Mouse (Mus musculus): Measurements from ENCODE around the gene Mup6. TPM values are rescaled to one million over a fixed set of nuclear protein-coding genes. Genes with fewer than 3 reads are reported as not detected.
A peak's percentile ranks its signal among the peaks of the same experiment; 100 is the strongest.
"Not testable (repeated sequence)": the region's sequence is repeated elsewhere in the genome, so short reads cannot be mapped to it uniquely, and the experiment has no call there.

Mup6 gene
- not detected for total RNA-seq (2021)

- no peak for DNase-seq (ENCODE audit: low spot score in 2 of 2)
- intact Hi-C loops (cut with DNase I) = no loop called here
Measured at GRCm38 (mm10) chr4:59963405-59964344, at the start of gene Mup6. Gene Mup6 (plus strand): TSS chr4:59964294.

GRCm38 (mm10) chr4:59914608-59915403 is 49.3 kb upstream of the Mup6 start, which contains the start of gene Slc46a2:
Gene Slc46a2 (minus strand): TSS chr4:59915056.
- no peak for DNase-seq (ENCODE audit: low spot score in 2 of 2)
- intact Hi-C loops (cut with DNase I) = no loop called here

- intact Hi-C loops (cut with DNase I) = loop anchor here (1.0 kb wide), 1 partner anchor 11 kb away; no protein-coding TSS in a partner anchor
- no peak for DNase-seq (ENCODE audit: low spot score in 2 of 2)
Measured at GRCm38 (mm10) chr4:59917966-59918365, 46.1 kb upstream of the Mup6 start.

- no peak for DNase-seq (ENCODE audit: low spot score in 2 of 2)
- intact Hi-C loops (cut with DNase I) = loop anchor here (5.0 kb wide), 1 partner anchor 138 kb away; no protein-coding TSS in a partner anchor
Measured at GRCm38 (mm10) chr4:59925082-59925481, 39.0 kb upstream of the Mup6 start.

GRCm38 (mm10) chr4:59927666-59928065 is 36.4 kb upstream of the Mup6 start:
- DNase-seq (ENCODE audit: low spot score in 2 of 2) = no peak

GRCm38 (mm10) chr4:59928347-59928746 is 35.7 kb upstream of the Mup6 start:
- intact Hi-C loops (cut with DNase I) = loop anchor here (5.0 kb wide), 1 partner anchor 141 kb away; no protein-coding TSS in a partner anchor
- DNase-seq (ENCODE audit: low spot score in 2 of 2) = peak; percentile 67 to 83

More at GRCm38 (mm10) chr4:59927666-59928065, 36.4 kb upstream of the Mup6 start:
- intact Hi-C loops (cut with DNase I) = loop anchor here (5.0 kb wide), 1 partner anchor 140 kb away; no protein-coding TSS in a partner anchor

- intact Hi-C loops (cut with DNase I) = loop anchor here (5.0 kb wide), 1 partner anchor 1880 kb away; no protein-coding TSS in a partner anchor
- DNase-seq (ENCODE audit: low spot score in 2 of 2) = peak; percentile 18 to 35
Measured at GRCm38 (mm10) chr4:59932505-59933281, 31.4 kb upstream of the Mup6 start.

- intact Hi-C loops (cut with DNase I) = no loop called here
Measured at GRCm38 (mm10) chr4:59937543-59937942, 26.6 kb upstream of the Mup6 start.

GRCm38 (mm10) chr4:59960610-59961009 is 3.5 kb upstream of the Mup6 start, which contains the start of gene Mup4:
Gene Mup4 (minus strand): TSS chr4:59960710.
- intact Hi-C loops (cut with DNase I) = no loop called here
- DNase-seq (ENCODE audit: low spot score in 2 of 2) = no peak

More at GRCm38 (mm10) chr4:59937543-59937942, 26.6 kb upstream of the Mup6 start:
- DNase-seq (ENCODE audit: low spot score in 2 of 2) = no peak

GRCm38 (mm10) chr4:59997894-59998293 is 33.8 kb downstream of the Mup6 start:
- DNase-seq (ENCODE audit: low spot score in 2 of 2); intact Hi-C loops (cut with DNase I): not testable (repeated sequence)

- DNase-seq (ENCODE audit: low spot score in 2 of 2); intact Hi-C loops (cut with DNase I): not testable (repeated sequence)
Measured at GRCm38 (mm10) chr4:60020141-60020540, 56.0 kb downstream of the Mup6 start.

- intact Hi-C loops (cut with DNase I); DNase-seq (ENCODE audit: low spot score in 2 of 2): not testable (repeated sequence)
Measured at GRCm38 (mm10) chr4:60029334-60030111, 65.4 kb downstream of the Mup6 start.

Other genes with a start within 250 kb of the Mup6 start
- 10 to 100 TPM; 23.1 to 25.4 TPM for gene Inip, start 162.7 kb upstream of the Mup6 start, total RNA-seq (2021)
- 10 to 100 TPM; 35.8 to 37.8 TPM for gene Snx30, start 158.5 kb upstream of the Mup6 start, total RNA-seq (2021)
- not detected for gene Slc46a2, start 49.2 kb upstream of the Mup6 start, total RNA-seq (2021)
- gene Mup4, start 3.6 kb upstream of the Mup6 start, total RNA-seq (2021) = not detected
- not detected for gene Mup7, start 106.2 kb downstream of the Mup6 start, total RNA-seq (2021)
- gene Mup2, start 190.0 kb downstream of the Mup6 start, total RNA-seq (2021) = not detected

Data from left cerebral cortex, postnatal 25 days (tissue).